Mouse (Mus musculus): ENCODE results near the gene Gnptab. TPM values are rescaled to one million over a fixed set of nuclear protein-coding genes. Genes with fewer than 3 reads are reported as not detected.

Gnptab gene
- polyA plus RNA-seq, 1 experiment from 2014 or later = 9.8 TPM

- H3K4me2 ChIP-seq = no peak overlapping the region
- no peaks in the 10 kb centered on the region for H3K27me3 ChIP-seq
- ATAC-seq = no peak
- H3K4me3 ChIP-seq = no peak overlapping the region
- 91% methylated on average over 6 of the region's 6 CpGs for whole genome bisulfite sequencing
- H3K4me1 ChIP-seq = no peaks in the 10 kb centered on the region
- no peak overlapping the region for H3K27ac ChIP-seq
- H3K9ac ChIP-seq = no peak overlapping the region
- H3K36me3 ChIP-seq (ENCODE audit: poor library complexity, severe bottlenecking) = peaks cover 9% of the 10 kb centered on the region; the same call in 1 of the 2 replicates
- H3K9me3 ChIP-seq (replicated peaks) = no peaks in the 10 kb centered on the region
Observed at GRCm38 (mm10) chr10:88398668-88399243, 19.8 kb downstream of the Gnptab start.

DNA sequence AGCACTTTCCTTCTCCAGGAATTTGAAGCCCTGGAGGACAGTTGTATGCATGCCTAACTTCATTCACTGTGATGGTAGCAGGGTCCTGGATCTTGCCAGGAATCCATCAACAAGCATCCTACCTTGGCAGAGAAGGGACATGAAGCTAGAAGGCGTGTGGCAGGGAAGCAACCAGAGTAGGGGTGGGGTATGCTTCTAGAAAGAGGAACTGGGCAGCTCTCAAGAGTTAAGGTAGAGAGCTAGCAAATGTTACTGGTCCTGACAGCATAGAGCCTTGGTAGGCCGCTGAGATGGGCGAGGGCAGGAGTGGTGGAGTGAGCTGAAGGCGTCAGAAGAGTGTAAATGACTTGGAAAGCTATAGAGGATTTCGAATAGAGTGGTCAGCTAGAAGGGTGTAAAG, 20.3 kb downstream of the Gnptab start:
- ATAC-seq = no peak
- Histone ChIP-seq H3K4me3 (no peak overlapping the region), H3K4me2 (no peak overlapping the region), H3K27me3 (no peaks in the 10 kb centered on the region), H3K27ac (no peak overlapping the region), H3K9ac (no peak overlapping the region), H3K4me1 (no peaks in the 10 kb centered on the region), H3K9me3 (replicated peaks) (no peaks in the 10 kb centered on the region), H3K36me3 (ENCODE audit: poor library complexity, severe bottlenecking) (peaks cover 9% of the 10 kb centered on the region; the same call in 1 of the 2 replicates)
- 94% methylated on average over 5 of the region's 5 CpGs for WGBS

- Histone ChIP-seq H3K4me1 (no peaks in the 10 kb centered on the region), H3K9me3 (replicated peaks) (no peaks in the 10 kb centered on the region), H3K27ac (no peak overlapping the region), H3K27me3 (no peaks in the 10 kb centered on the region), H3K36me3 (ENCODE audit: poor library complexity, severe bottlenecking) (peaks cover 9% of the 10 kb centered on the region; the same call in 1 of the 2 replicates), H3K4me3 (no peak overlapping the region), H3K4me2 (no peak overlapping the region), H3K9ac (no peak overlapping the region)
- ATAC-seq = no peak
- WGBS = 94% methylated on average over 4 of the region's 4 CpGs
Observed at GRCm38 (mm10) chr10:88403021-88403420, 24.1 kb downstream of the Gnptab start.

GRCm38 (mm10) chr10:88404220-88404619, 25.3 kb downstream of the Gnptab start:
- H3K9me3 ChIP-seq (replicated peaks) = no peaks in the 10 kb centered on the region
- H3K36me3 ChIP-seq (ENCODE audit: poor library complexity, severe bottlenecking) = peaks cover 9% of the 10 kb centered on the region; the same call in 1 of the 2 replicates
- H3K4me1 ChIP-seq = no peaks in the 10 kb centered on the region
- H3K9ac ChIP-seq = no peak overlapping the region
- 97% methylated on average over 6 of the region's 6 CpGs for WGBS
- no peak overlapping the region for H3K4me2 ChIP-seq
- no peak overlapping the region for H3K27ac ChIP-seq
- no peak for ATAC-seq
- H3K27me3 ChIP-seq = no peaks in the 10 kb centered on the region
- no peak overlapping the region for H3K4me3 ChIP-seq

- 84% methylated on average over 7 of the region's 7 CpGs for WGBS
- Histone ChIP-seq H3K4me1 (no peaks in the 10 kb centered on the region), H3K4me3 (no peak overlapping the region), H3K9ac (no peak overlapping the region), H3K27ac (no peak overlapping the region), H3K36me3 (ENCODE audit: poor library complexity, severe bottlenecking) (peaks cover 9% of the 10 kb centered on the region; the same call in 1 of the 2 replicates), H3K27me3 (no peaks in the 10 kb centered on the region), H3K9me3 (replicated peaks) (no peaks in the 10 kb centered on the region), H3K4me2 (no peak overlapping the region)
- ATAC-seq = no peak
Observed at GRCm38 (mm10) chr10:88405812-88406211, 26.9 kb downstream of the Gnptab start.

DNA sequence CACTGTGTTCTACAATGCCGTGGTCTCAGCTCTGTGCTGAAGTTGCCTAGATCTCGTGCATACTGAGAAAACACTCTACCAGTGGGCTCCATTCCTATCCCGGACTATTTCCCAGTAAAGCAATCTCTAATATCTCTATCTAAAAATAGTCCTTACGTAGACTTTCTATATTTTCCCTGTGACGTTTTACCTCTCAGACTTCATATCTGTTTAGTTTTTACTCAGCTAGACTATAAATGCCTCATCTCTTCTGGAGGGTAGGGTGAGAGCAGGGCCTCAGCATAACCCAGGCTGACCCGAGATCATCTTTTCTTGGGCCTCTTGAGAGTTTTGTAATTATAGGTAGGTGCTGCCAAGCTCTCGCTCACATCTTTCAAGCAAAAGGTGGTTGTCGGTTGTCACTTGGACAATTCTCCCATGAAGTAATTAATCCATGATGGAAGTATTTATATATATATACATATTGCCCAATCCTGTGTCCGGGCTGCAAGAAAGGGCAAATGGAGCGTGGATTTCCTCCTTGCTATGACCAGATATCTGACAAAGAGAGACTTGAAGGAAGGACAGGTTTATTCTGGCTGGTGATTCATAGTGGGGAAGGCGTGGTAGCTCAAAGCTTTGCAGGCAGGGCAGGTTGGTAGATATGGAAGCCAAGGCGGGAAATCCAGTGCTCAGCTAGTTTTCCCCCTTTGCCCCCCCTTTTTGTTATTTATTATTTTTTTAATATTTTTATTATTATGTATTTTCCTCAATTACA, 29.1 kb downstream of the Gnptab start:
- Histone ChIP-seq H3K9me3 (replicated peaks) (no peaks in the 10 kb centered on the region), H3K4me2 (no peak overlapping the region), H3K27me3 (no peaks in the 10 kb centered on the region), H3K9ac (no peak overlapping the region), H3K4me3 (no peak overlapping the region), H3K27ac (no peak overlapping the region), H3K36me3 (ENCODE audit: poor library complexity, severe bottlenecking) (no peaks in the 10 kb centered on the region), H3K4me1 (peaks cover 10% of the 10 kb centered on the region; the same call in 1 of the 2 replicates)
- ATAC-seq = no peak
- WGBS = 93% methylated on average over 12 of the region's 12 CpGs

- Histone ChIP-seq H3K36me3 (ENCODE audit: poor library complexity, severe bottlenecking) (no peaks in the 10 kb centered on the region), H3K9ac (no peak overlapping the region), H3K4me1 (peaks cover 10% of the 10 kb centered on the region; the same call in 1 of the 2 replicates), H3K4me2 (no peak overlapping the region), H3K27ac (no peak overlapping the region), H3K4me3 (no peak overlapping the region), H3K9me3 (replicated peaks) (no peaks in the 10 kb centered on the region), H3K27me3 (no peaks in the 10 kb centered on the region)
- ATAC-seq = no peak
- WGBS = 75% methylated on average over 2 of the region's 2 CpGs
Observed at GRCm38 (mm10) chr10:88409751-88410150, 30.8 kb downstream of the Gnptab start.

GRCm38 (mm10) chr10:88412290-88412995, 33.5 kb downstream of the Gnptab start:
- Histone ChIP-seq H3K4me2 (no peak overlapping the region), H3K9ac (no peak overlapping the region), H3K4me1 (peaks cover 10% of the 10 kb centered on the region; the same call in 1 of the 2 replicates), H3K9me3 (replicated peaks) (no peaks in the 10 kb centered on the region), H3K36me3 (ENCODE audit: poor library complexity, severe bottlenecking) (peaks cover 5% of the 10 kb centered on the region; the same call in 1 of the 2 replicates), H3K27ac (no peak overlapping the region), H3K27me3 (no peaks in the 10 kb centered on the region), H3K4me3 (no peak overlapping the region)
- ATAC-seq = no peak; the same call in 1 of the 2 replicates
- WGBS = 53% methylated on average over 17 of the region's 17 CpGs

GRCm38 (mm10) chr10:88417686-88418085, 38.8 kb downstream of the Gnptab start:
- no peak for ATAC-seq
- Histone ChIP-seq H3K27me3 (no peaks in the 10 kb centered on the region), H3K4me2 (no peak overlapping the region), H3K9me3 (replicated peaks) (no peaks in the 10 kb centered on the region), H3K36me3 (ENCODE audit: poor library complexity, severe bottlenecking) (peaks cover 15% of the 10 kb centered on the region), H3K9ac (no peak overlapping the region), H3K4me1 (peaks cover 3% of the 10 kb centered on the region; the same call in 1 of the 2 replicates), H3K4me3 (no peak overlapping the region), H3K27ac (no peak overlapping the region)
- WGBS = 94% methylated on average over 5 of the region's 5 CpGs

DNA sequence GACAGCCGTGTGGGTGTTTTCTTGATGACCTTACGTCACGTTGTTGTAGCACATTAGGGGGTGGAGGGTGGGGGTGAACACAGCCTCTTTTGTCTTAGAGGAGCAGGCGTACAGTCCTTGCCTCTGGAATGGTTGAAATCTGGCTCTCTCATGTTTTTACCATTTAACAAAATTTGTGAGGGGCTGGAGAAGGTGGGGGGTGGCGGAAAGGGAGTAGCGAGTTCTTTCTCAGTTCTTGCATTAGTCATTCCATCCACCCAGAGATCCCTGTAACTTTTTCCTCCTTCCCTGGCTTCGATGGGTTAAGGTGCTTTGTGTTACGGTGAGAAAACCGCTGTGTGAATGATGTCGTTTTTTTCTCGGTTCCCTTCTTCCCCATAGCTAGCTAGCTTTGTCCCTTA, 41.2 kb downstream of the Gnptab start:
- WGBS = 77% methylated on average over 11 of the region's 11 CpGs
- Histone ChIP-seq H3K9me3 (replicated peaks) (no peaks in the 10 kb centered on the region), H3K36me3 (ENCODE audit: poor library complexity, severe bottlenecking) (peaks cover 15% of the 10 kb centered on the region), H3K4me3 (no peak overlapping the region), H3K4me2 (no peak overlapping the region), H3K9ac (no peak overlapping the region), H3K4me1 (no peaks in the 10 kb centered on the region), H3K27me3 (no peaks in the 10 kb centered on the region), H3K27ac (no peak overlapping the region)
- no peak for ATAC-seq

GRCm38 (mm10) chr10:88420655-88421435, 41.9 kb downstream of the Gnptab start:
- Histone ChIP-seq H3K27me3 (no peaks in the 10 kb centered on the region), H3K4me3 (no peak overlapping the region), H3K9me3 (replicated peaks) (no peaks in the 10 kb centered on the region), H3K4me2 (no peak overlapping the region), H3K9ac (no peak overlapping the region), H3K27ac (no peak overlapping the region), H3K4me1 (no peaks in the 10 kb centered on the region), H3K36me3 (ENCODE audit: poor library complexity, severe bottlenecking) (peaks cover 12% of the 10 kb centered on the region)
- WGBS = 94% methylated on average over 19 of the region's 19 CpGs
- ATAC-seq = no peak

All from forebrain, embryonic 13.5 days (tissue).